Mouse (Mus musculus): ENCODE measurements around the gene Rad50.

Rad50 gene

DNA sequence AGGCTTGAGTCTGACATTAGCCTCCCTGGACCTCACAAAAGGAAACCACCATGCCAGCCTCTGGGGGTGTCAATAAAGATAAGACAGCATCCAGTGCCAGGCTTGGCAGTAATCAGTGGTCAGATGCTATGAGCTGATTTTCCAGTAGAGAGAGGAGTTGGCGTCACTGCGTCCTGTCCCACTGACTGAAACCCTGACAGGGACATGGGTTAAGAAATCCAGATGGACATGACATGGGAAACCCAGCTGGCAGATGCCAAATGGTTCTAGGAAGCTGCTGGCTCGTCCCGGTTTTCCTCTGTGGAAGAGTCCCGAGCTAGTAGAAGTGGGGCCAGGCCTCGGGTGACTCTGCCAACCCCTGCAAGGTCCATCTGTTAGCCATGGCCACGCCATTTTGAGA lies 73.5 kb downstream of the Rad50 start:
- no peak for DNase-seq (ENCODE audit: low spot score in 2 of 2)

GRCm38 (mm10) chr11:53632122-53632733 lies 74.9 kb downstream of the Rad50 start:
- DNase-seq (ENCODE audit: low spot score in 2 of 2): no peak

DNA sequence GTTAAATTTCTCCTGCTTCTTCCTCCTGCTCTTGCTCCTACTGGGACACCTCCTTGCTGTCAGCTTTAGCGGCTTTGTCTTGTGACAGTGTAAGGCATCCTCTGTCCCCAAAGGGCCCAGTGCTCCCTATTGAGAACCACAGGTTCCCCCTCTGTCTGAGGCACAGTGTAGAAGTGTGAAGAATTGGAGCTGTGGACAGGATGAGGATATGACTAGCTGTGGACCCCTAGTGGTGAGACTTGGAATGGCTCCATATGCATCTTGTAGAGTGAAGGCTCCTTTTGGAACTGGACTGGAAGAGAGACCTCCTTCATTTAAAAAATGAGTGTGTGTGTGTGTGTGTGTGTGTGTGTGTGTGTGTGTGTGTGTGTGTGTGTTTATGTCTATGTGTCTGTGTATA lies 79.3 kb downstream of the Rad50 start:
- DNase-seq (ENCODE audit: low spot score in 2 of 2): peak; percentile 78 to 90

DNA sequence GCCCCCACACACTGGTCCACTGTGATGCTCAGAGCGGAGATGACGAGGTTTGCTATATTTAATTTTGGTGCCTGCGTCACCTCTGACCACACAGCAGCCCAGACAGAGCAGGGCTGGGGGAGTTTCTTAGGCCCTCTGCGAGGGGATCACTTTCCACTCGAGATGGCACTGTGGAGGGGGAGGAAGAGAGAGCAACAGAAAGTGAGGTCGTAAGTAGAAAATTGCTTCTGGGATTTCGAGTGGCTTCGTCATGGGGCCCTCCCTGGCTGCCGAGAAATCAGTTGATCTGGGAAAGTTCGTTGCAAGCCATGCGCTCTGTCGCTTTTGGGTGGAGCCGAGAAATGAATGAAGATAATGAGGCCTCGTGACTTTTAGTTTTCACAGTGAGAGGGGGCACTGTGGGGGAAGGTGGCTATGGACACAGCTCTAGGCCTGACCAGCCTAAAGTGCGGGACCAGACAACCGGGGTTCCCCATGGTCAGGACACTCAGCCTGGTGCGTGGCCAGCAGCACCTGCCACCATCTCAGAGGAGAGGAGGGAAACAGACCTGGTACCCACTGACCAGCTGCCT lies 80.2 kb downstream of the Rad50 start:
- no peak for DNase-seq (ENCODE audit: low spot score in 2 of 2)

- DNase-seq (ENCODE audit: low spot score in 2 of 2): no peak
These were observed 83.0 kb downstream of the Rad50 start for GRCm38 (mm10) chr11:53624124-53624523.

GRCm38 (mm10) chr11:53623573-53623972 lies 83.5 kb downstream of the Rad50 start:
- no peak for DNase-seq (ENCODE audit: low spot score in 2 of 2)

DNA sequence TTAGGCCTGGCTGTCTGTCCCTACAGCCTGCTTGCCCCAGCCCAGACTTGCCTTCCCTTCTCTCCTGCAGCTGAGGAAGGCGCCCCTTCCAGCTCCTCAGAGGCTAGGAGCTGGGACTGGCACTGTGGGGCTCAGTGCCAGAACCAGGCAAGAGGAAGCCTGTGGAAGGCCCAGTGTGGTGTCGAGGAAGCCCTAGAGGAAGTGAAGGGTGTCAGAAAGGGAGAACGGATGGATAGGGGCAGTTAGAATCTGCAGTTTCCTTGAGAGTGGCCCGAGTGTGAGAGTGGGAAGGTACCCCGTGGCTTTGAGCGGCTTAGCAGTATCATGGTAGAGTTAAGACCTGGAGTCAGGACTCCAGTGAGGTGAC lies 84.7 kb downstream of the Rad50 start:
- no peak for DNase-seq (ENCODE audit: low spot score in 2 of 2)

- DNase-seq (ENCODE audit: low spot score in 2 of 2): no peak
These were observed 85.3 kb downstream of the Rad50 start for GRCm38 (mm10) chr11:53621582-53622439.

DNA sequence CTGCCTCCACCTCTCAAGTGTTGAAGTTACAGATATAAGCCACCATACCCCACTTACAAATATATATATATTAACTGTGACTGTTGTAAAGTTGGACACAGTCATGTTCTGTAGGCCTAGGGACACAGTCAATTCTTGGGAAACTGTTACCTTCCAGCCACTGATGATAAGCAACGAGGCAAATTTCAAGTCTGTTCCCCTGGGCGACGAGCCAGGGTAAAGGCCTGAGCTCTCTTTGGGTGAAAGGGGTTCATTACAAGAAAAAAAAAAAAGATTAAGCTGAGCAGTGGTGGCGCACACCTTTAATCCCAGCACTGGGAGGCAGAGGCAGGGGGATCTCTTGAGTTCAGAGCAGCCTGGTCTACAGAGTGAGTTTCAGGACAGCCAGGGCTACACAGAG lies 87.0 kb downstream of the Rad50 start:
- DNase-seq (ENCODE audit: low spot score in 2 of 2): no peak

- no peak for DNase-seq (ENCODE audit: low spot score in 2 of 2)
These were observed 87.7 kb downstream of the Rad50 start for GRCm38 (mm10) chr11:53619428-53619827.

DNA sequence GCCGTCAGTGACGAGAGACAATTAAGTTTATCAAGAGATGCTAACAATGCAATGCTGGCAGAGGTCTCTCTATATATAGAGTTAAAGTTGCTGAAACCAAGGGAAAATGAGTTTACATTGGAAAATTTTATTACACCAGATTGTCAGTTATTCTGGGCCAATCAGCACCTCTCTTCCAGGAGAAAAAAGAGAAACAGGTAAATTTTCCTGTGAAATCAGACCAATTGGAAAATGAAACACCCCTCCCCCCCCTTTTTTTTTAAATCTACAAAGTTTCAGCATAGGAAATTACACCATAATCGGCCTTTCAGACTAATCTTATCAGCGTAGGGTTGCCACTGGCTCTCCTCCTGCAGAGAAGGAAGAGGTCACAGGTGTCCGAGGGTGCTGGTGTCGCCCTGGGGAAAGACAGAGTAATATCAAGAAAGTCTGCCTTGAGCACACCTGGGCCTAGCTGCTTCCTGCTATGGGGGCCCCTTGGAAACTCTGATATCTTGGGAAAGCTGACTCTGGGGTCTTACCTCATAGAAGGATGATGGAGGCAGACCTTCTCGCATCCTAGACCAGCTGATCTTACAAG lies 88.4 kb downstream of the Rad50 start, which contains the start of gene Il4:
Il4 (minus strand) TSS at position 51 of the 580 bp plus-strand sequence.
- DNase-seq (ENCODE audit: low spot score in 2 of 2): no peak

GRCm38 (mm10) chr11:53617562-53618109 lies 89.5 kb downstream of the Rad50 start:
- DNase-seq (ENCODE audit: low spot score in 2 of 2): no peak

- no peak for DNase-seq (ENCODE audit: low spot score in 2 of 2)
These were observed 90.2 kb downstream of the Rad50 start for GRCm38 (mm10) chr11:53616748-53617558.

GRCm38 (mm10) chr11:53615575-53615974 lies 91.5 kb downstream of the Rad50 start:
- no peak for DNase-seq (ENCODE audit: low spot score in 2 of 2)

DNA sequence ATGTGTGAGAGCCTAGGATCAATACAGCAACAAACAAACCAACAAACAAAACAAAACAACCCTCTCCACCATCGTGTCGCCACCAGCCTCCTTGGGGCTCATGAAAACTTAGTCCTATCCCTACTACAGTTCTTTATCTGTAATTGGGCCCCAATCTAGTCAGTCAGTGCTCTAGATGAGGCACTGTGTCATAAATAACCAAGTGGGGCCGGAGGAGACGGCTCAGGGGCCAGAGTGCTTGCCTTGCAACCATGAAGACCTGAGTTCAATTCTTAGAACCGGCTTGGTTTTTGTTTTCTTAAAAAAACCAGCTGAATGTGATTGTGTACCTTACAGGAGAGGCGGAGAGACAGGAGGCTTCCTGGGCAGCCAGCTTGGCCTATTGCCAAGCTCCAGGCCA lies 91.9 kb downstream of the Rad50 start:
- no peak for DNase-seq (ENCODE audit: low spot score in 2 of 2)

DNA sequence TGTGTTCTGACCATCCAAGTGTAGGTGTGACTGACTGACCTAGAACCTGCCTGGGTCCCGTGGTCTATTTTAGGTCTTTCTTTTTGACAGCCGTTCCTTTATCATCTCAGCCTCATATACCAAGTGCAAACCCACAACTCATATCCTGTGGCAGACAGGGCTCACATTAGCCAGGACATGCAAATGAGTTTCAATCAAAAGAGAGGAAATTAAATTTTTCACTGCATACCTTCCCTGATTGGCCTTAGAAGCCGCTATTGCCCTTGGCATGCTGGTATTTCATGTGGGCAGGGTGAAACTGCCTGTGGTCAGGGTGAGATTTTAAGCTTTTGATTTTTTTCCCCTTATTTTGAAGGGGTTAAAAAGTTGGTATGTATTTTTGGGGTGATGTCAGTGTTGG lies 97.4 kb downstream of the Rad50 start:
- DNase-seq (ENCODE audit: low spot score in 2 of 2): no peak

DNA sequence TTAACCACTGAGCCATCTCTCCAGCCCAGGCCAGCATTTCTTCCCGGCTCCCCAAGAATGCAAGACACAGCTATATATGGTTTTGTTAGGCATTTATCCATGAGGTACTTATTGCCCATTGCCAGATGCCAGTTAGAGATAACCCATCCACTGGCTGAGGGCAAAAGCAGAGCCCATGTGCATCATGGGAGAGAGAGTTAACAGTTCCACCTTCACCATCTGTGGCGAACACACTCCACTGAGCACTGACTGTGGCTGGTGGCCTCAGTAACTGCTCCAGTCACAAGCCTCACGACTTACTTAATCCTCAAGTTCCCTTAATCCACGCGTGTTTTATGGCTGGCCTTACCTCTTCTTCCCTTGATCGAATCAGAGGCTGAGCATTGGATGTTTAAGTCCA lies 97.9 kb downstream of the Rad50 start:
- no peak for DNase-seq (ENCODE audit: low spot score in 2 of 2)

GRCm38 (mm10) chr11:53605609-53606008 lies 101.5 kb downstream of the Rad50 start:
- DNase-seq (ENCODE audit: low spot score in 2 of 2): no peak

DNA sequence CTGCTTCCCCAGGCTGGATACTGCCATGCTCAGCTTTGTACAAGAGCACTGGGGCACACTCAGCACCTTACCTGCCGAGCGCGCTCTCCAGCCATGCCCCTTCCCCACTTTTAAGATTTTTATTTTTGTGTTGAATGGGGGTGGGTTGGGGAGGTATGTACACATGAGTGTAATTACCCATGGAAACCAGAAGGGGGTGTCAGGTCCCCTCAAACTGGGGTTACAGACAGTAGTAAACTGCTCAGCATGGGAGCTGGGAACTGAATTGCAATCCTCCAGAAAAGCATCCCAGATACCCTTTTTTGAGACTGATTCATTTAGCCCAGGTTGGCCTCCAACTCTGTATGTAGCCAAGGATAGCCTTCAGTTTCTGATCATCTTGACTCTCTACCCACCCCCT lies 102.1 kb downstream of the Rad50 start:
- no peak for DNase-seq (ENCODE audit: low spot score in 2 of 2)

All from spleen, postnatal 4 days (tissue).